Mouse (Mus musculus): Measurements from ENCODE around the gene Tifab.
A peak's percentile ranks its signal among the peaks of the same experiment; 100 is the strongest.

Tifab gene

DNA sequence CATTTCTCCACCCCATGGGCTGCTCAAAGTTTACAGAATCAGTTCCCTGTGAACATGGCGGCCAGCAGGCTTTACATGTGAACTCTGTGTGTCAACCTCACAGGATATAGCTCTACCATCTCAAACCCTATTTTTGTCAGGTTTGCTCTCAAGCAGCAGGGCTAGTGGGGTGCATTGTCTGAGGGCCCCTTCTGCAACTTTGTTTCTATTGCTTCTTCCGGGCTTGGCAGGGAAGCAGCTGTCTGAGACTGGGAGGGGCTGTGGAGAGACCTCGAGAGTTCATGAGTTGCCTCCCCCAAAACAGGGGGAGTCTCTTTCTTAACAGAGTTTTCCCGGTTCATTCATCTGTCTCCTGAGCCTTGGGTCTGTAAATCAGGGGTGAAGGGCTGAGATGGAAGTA lies 2.8 kb downstream of the Tifab start:
- DNase-seq (ENCODE audit: low spot score): no peak

DNA sequence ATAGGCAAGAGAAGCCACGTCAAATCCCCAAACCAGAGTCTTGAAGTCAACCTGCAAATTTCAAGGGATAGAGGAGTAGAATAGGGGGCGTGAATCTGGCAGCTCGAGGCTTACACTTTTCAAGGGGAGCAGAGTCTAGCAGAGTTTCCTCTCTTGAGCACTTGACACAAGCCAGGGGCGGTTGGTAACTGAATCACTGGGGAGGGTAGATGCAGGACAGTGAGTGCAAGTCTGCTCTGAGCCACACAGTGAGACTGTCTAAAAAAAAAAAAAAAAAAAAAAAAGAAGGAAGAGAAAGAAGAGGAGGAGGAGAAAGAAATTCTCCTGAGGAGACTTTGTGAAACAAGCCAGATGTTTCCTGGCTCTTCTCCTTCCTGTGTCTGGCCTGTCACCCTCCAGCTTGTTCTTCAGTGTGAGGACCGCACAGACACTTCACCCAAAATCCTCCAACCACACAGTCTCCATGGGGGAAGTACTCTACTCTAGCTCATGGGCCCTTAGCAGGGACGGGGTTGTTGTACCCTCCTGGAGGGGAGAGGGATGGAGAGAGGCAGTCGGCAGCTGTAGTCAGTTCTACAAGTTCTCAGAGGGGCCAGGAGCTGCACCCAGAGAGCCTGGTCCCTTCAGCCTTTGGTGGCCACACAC lies 5.7 kb downstream of the Tifab start:
- DNase-seq (ENCODE audit: low spot score): no peak

DNA sequence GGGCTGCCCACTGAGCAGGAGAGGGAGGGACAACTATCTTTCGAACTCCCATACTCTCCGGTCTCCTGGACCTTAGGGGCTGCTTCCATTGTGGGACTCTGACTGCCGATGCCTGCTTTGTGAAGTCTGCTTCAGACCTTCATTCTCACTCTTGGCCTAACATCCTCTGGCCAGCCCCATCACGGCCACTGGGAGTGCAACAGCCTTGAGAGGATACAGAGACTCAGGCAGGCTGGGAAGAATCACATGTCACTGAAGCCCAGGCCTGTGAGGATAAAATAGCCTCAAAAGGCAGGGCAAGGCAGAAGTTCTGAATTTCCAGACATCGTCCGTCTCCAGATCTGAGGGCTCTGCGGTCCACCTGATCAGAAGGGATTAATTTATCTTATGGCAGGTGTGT lies 6.6 kb downstream of the Tifab start:
- no peak for DNase-seq (ENCODE audit: low spot score)

DNA sequence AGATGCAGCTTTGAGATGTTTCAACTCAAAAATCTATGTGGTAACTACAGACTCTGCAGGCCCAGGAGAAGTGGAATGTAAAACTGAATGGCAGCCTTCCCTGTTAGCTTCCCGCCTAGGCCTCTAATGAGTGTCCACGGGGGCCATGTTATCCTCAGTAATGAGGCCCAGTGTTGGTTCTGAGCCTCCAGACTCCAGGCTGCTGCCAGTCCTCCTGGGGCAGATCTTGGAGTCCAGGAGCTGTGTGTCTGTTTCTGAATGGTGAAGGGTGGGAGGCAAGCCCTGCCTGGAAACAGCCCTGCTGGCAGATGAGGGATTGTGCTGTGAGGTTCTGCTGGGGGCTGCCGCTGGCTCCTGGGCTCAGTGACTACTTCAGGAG lies 10.3 kb downstream of the Tifab start:
- DNase-seq (ENCODE audit: low spot score): no peak

DNA sequence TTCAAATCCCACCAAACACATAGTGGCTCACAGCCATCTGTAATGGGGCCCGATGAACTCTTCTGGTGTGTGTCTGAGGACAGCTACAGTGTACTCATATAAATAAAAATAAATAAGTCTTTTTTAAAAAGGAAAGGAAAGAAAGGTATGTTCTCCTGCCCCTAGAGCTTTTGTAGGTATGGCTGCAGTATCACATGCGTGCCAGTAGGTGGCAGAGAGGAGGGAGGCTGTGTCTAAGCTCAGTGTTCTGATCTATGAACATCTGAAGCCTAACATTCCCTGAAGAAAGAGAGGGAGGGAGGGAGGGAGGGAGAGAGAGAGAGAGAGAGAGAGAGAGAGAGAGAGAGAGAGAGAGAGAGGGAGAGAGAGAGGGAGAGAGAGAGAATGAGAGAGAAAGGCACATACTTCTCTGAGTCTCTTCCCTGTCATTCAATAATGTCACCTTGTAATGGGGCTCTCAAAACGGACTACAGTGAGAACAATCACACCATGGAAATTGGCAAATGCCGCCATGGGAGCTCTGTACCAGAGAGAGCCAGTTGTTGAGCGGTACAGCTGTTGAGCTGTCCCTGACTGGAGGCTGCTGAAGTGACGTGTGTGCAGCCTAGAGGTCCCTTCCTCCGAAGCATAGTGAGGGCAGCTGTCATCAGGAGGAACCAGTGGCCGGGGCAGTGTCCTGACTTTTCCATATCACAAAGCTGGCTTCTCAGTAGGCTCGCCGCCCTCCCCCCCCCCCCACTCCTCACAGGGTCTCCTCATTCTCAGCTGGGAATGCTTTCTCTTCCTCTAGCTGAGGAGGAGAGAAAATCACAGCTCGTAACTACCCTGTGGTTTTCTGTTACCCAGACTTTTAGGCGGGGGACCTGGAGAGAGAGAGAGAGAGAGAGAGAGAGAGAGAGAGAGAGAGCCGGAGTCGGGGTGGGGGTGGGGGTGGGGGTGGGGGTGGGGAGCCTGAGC lies 11.0 kb downstream of the Tifab start:
- peak; percentile 14 for DNase-seq (ENCODE audit: low spot score)

DNA sequence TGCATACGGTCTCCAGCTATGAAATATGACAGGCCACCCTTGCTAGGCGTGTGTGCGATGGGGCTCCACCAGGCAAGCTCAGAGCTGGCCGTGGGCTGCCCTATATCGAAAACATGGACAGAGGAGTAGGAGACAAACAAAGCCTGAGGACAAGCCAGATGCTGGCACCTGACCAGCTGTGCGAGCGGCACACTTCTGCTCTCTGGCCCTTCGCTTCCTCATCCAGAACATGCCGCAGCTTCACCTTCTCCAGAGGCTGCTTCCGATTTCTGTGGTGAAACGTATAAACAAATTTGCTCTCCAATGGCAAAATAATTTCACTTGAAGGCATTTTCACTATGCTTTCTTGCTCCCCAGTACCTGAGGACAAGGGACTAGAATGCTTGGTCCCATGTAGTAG lies 13.1 kb downstream of the Tifab start:
- DNase-seq (ENCODE audit: low spot score): no peak

DNA sequence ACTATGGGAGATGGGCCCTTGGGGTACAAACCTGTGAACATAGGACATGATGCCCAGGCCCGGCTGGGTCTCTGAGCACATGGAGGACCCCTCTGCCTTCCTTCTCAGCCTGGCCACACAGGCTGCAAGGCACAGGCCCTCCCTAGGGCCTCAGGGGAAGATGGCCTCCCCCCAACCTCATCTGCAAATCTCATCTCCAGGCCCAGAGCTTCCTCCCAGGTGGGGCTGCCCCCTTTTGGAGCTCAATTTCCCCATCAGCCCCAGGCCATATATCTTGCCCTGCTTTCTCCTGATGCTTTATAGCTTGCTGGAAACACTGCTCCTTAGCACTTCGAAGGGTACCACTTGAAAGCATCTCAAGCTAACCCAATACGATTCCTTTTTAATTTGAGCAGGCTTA lies 14.3 kb downstream of the Tifab start:
- DNase-seq (ENCODE audit: low spot score): no peak

DNA sequence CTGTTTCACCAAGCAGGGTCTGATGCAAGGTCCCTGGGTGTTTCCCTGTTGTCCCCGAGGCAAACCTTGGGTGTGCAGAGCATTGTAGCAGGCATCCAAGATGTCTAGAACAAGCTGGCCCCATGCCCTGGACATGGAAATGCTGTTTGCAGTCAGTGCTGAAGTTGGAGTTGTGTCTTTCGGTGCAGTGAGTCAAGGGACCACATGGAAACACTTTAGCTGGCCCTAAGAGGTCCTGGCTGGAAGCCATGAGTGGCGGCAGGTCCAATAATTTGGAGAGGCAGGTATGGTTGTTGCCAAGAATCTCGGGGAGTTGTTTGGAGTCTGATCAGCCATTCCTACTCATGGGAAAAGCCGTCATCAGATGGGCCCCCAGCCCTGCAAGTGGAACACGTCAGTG lies 14.9 kb downstream of the Tifab start:
- DNase-seq (ENCODE audit: low spot score): peak; percentile 72

DNA sequence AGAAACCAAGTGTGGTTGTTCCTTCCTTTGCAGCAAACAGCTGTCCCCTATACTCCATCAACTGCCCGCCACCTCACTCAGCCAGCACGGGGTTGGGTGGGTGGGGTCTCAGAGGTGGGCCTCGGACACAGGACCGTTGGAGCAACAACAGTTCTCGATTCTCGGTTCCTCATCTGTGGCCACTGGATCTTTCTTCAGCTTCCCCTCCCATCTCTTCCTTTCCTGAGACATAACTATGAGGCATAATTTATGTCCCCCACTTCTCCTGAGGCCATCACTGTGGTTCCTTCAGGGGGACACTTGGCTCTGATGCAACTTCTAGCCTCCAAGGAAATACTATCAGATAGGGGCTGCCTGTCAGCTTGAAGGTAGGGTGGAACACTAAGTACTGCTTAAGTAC lies 15.8 kb downstream of the Tifab start:
- no peak for DNase-seq (ENCODE audit: low spot score)

DNA sequence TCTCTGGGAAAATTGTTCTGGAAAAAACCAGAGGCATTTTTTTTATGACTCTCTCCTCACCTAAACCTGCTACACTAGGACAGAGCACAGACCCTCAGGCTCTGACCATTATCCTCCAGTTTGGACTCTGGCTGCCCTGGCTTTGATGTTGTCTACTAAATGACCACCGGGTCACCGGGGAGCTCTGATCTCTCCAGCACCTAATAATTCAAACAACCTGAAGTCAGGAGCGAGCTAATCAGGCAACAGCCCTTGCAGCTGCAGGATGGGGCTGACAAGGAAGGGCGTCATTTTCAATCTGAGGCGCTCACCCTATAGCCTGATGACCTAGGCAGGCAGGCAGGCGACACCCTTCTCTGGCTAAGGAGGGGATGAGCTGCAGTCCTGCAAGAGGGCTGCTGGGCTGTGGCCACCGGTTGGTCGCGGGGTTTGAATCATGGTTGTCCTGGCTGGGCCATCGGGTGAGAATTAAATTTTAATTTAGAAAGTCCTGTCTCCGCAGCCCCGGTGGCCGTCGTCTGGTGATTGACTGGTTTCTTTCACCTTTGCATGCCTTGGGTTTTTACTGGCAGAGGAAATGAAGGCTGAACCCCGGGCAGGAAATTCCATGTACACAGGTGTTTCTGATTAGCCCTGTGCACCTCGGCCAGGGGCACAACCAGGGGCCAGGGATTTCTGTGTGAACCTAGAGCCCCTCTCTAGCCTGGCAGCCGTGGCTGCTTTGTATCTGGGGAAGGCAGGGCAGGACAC lies 18.9 kb downstream of the Tifab start:
- DNase-seq (ENCODE audit: low spot score): no peak

DNA sequence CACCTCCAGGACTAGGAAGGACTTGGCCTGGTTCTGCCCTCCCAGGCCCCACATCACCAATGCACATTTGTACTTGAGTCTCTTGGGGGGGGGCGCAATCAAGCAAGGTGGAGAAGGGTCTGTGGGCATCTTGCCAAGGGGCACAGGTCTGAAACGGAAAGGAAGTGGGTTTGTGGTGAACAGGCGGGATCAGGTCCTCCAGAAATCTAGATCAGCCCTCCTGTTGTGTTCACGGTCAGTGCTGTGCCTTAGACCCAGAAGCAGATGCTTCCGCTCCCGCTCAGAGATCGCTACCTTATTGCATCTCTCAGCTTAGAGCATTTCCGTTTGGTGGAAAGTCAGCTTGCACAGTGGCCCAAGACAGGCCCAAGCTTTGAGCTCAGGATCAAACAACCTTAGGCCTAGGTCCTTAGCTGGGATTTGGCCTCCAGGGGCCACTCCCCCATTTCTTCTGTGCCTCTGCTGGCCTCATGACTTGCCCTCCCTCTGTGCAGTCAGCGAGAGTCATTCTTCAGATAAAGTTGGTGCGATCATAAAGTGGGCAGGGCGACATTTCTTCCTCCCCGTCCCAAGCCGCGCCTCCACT lies 19.6 kb downstream of the Tifab start:
- DNase-seq (ENCODE audit: low spot score): no peak

DNA sequence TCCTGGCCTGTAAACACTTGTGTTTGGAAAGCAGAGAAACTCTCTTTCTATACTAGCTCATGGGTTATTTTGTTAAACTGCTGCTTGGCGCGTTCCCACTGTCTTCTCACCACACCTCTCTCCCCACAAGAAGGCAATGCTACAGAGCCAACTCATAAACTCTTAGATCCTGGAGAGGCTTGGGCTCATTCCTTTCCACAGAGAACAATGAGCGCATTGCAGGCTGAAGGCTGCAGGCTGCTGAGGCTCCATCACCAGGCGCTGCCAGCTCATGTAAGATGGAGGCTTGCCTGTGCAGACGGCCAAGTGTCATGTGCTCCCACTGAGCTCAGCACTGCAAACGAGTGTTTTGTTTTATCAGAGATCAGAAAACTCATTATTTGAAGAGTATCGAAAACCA lies 23.0 kb downstream of the Tifab start:
- no peak for DNase-seq (ENCODE audit: low spot score)

DNA sequence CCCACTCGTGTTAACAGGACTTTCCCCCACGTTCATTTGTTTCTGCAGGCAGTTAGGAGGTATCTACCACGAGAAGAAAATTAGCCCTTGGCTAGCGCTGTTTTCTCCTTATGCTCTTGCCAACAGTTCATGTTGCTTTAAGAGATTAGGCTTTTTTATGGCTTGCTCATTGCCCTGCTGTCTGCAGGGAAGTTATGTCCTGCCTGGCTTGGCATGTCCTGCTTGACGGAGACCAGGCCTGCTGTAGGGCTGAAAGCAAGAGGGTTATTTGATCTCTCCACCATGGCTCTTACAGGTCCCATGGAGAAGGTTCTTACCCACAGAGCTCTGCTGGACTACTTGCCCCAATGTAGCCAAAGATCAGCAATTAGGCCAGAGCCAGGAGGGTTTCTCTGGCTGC lies 23.6 kb downstream of the Tifab start:
- DNase-seq (ENCODE audit: low spot score): no peak

DNA sequence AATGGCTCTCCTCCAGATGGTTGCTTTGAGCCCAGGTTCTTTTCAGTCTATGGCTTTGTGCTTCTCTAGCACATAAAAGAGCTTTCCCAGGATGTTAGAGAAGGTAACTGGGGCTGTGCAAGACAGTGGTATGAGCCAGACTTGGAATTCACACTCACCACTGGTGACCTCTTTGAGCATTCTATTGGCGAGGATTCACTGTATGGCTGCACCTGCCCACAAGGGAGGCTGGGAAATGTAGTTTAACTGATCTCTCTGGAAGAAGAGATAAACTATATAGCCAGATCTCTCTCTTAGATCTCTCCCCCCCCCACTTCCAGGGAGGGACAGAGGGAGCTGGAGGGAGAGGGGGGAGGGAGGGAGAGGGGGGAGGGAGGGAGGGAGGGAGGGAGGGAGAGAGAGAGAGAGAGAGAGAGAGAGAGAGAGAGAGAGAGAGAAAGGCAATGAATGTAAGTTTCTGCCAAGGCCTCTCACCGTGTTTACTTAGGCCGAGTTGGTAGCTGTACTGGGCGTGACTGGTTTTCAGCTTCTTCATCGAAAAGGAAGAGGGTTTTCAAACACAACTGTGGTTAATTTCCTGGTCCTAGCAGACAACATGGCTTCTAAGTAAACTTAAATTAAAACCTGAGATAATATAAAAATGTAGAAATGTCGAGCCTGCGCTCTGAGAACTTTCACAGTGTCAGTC lies 25.8 kb downstream of the Tifab start:
- no peak for DNase-seq (ENCODE audit: low spot score)

DNA sequence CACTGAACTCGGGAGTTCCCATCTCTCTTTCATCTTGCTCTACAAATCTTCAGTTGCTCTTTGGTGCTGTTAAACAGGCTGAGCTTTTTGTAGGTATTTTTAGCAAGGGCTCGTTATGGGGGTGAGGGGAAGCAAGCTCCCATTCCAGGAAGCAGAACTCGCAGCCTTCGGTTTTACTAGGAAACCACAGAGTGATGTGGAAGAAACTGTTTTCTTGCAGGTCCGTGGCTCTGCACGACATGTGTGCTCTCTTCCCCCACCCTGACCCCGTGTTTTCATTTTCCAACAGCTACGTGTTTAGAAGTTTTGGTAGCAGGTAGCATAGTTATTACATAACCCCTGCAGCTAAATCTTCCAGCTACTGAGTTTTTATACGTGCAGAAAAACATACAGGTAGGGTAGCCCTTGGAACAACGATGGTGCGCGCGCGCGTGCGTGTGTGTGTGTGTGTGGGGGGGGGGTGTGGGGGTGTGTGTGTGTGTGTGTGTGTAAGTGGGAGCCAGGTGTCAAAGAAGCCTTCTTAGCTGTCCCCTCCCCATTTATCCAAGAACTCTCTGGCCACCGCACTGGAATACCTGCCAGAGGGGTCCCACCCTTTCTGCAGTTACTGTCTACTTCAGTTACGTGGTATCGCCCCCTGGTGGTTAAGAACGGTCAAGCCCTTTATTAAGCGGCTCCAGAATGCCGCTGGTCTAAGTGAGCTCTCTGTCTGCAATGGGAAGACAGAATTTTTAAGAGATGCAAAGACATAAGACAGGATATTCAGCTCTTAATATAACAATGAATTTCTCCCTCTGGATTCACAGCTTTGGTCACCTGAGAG lies 27.1 kb downstream of the Tifab start:
- DNase-seq (ENCODE audit: low spot score): peak; percentile 67

DNA sequence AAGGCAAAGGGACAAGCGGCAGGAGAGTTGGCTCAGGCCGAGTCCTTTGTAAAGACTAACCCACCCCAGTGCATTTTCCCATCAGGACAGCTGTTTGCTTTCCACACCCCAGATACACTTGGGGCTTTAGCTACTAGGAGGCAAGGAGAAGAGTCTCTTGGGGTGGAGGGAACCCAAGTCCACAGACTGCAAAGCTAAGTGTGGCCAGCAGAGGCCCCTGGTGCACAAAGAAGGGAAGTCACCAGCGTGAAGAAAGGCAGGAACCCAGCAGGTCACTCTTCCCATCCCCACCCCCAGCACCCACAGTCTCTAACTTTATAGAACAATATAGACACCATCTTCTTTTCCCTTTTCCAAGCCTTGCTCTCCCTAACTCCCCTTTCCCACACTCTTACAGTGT lies 33.2 kb downstream of the Tifab start:
- DNase-seq (ENCODE audit: low spot score): no peak

DNA sequence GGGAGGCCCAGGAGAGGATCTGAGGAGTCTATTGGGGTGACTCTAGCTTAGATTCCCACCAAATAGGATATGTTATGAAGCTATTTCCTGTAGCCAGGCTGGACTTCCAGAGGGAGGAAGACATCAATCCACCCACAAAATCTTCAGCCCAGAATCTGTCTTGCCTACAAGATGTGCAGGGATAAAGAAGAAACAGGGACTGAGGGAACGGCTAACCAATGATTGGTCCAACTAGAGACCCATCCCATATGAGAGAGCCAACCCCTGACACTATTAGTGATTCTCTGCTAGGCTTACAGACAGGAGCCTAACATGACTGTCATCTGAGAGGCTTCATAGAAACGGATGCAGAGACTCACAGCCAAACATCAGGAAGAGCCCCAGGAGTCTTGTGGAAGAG lies 34.7 kb downstream of the Tifab start:
- DNase-seq (ENCODE audit: low spot score): no peak

DNA sequence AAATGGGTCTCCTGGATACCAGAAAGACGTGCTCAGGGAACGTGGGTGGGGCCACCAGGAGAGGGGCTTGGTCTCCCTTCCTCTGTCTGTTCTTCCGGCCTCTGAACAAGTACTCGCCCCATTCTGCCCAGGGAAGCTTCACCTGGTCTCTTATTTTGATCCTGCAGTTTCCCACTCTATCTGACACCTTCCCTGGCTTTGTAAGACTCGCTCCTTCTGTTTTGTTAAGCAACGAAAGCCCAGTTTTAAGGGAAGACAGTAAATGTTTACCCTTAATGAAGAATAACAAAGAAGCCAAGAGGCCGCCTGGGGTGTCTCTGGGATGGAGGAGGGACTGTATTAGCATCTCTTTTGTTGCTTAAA lies 35.6 kb downstream of the Tifab start:
- no peak for DNase-seq (ENCODE audit: low spot score)

DNA sequence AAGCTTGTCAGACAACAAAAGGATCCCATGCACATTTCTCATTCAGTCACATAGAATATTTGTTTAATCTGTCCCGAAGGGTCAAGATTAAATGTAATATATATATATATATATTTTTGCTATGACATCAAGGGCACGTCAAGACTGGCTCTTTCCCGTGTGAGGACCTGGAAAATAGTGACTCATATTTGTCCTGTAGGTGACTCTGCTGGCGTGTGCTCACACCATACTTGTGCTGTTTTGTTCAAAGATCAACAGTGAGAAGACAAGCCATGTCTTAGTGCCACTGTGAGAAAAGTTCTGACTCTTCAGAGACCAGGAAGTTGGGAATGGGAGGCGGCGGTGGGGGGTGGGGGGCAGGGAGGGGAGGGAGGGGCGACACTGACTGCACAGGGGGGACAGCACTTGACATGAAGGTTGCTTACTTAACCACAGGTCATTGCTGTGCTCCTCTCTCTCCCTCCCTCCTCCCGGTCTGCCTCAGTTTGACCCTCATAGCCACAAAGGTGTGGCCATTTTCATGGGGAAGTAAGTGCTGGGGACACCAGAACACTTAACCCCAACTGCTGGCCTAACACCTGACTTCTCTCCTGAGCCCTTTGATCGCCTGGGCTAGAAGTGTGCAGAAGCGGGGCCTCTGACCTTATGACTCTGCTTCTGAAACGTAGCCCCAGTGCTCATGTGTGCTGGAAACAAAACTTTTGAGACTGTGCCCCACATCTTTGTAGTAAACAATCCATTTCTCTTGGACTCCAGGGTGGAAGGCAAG lies 36.1 kb downstream of the Tifab start:
- no peak for DNase-seq (ENCODE audit: low spot score)

DNA sequence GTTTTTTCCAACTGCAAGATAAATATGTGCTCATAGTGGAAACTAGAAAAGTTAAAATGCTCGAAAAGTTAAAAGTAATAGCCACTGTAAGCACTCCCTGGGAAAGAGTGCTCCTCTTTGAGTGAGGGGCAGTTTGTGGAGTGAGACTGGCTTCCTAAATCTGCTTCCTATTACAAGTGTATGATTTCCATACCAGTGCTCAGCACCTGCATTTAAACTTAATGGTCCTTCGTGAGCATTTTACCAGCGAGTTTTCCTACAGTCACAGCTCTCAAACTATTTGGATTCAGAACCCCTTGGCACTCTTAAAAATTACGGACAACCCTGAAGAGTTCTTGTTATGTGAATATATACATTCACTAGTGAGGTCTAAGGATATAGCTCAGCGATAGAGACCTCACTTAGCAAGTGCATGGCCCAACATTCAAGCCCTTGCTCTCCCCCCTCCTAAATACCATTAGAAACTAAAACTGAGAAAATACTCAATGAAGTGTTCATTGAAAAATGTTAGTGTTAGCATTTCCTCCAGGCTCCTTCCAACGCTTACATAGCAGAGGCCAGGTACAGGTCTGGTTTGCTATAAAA lies 39.4 kb downstream of the Tifab start:
- DNase-seq (ENCODE audit: low spot score): no peak
